17 mouse cellular contexts compared by ENCODE assay signal in genomic region chr6:64731621-64732320, GRCm38 (mm10). TPM values are rescaled to one million over a fixed set of nuclear protein-coding genes. Genes with fewer than 3 reads are reported as not detected.
"Had no signal": no experiment of that assay in that cellular context is flagged by ENCODE, and none has a peak within 500 bp of the region (broad histone marks: within the 10 kb centered on the region; RNA-seq: fewer than 3 reads in every experiment).

No protein-coding gene starts in this region.

- DNase-seq: kidney, postnatal 14 days; lung, adult 2 months; lung, postnatal 36 days; right cerebral cortex, postnatal 14 days; thymus, adult 2 months; thymus, postnatal 25 days had no signal

- H3K27ac ChIP-seq: kidney, embryonic 15.5 days; left cerebral cortex, adult 2 months; limb, embryonic 10.5 days; liver, embryonic 15.5 days; neural tube, embryonic 12.5 days; stomach, embryonic 15.5 days had no signal

- H3K9ac ChIP-seq: kidney, embryonic 15.5 days; liver, embryonic 15.5 days; neural tube, embryonic 12.5 days; stomach, embryonic 15.5 days had no signal

- H3K4me2 ChIP-seq: kidney, embryonic 15.5 days; liver, embryonic 11.5 days; liver, embryonic 15.5 days; neural tube, embryonic 12.5 days; stomach, embryonic 15.5 days had no signal

- ATAC-seq: lung, postnatal 0 days had no signal

- H3K9me3 ChIP-seq: kidney, embryonic 15.5 days; limb, embryonic 10.5 days; liver, embryonic 15.5 days; neural tube, embryonic 12.5 days; stomach, embryonic 15.5 days had no signal

- H3K4me3 ChIP-seq: kidney, embryonic 15.5 days; left cerebral cortex, adult 2 months; limb, embryonic 10.5 days; liver, embryonic 15.5 days; neural tube, embryonic 12.5 days; stomach, embryonic 15.5 days had no signal

- H3K36me3 ChIP-seq: kidney, embryonic 15.5 days; limb, embryonic 10.5 days; liver, embryonic 15.5 days; neural tube, embryonic 12.5 days; stomach, embryonic 15.5 days had no signal

RNA-seq across cellular contexts. Expression of gene Atoh1, which starts 2.8 kb away (rescaled TPM):
- polyA plus RNA-seq: kidney, embryonic 15.5 days; limb, embryonic 10.5 days; liver, embryonic 11.5 days; liver, embryonic 15.5 days; lung, adult 2 months; lung, postnatal 0 days; spleen, adult 2 months; testis, adult 2 months; urinary bladder, adult 2 months had no signal
